Mouse (Mus musculus) embryonic facial prominence, embryonic 14.5 days (tissue): ENCODE measurements at regions not wholly inside any gene's neighbourhood (a gene's known extent, or its start where the extent isn't known, plus 50 kb on each side); places are given as distances from the start of the nearest gene placed in this dataset.

ENCODE experiments used
- ATAC-seq: fragments of 200-750 bp; cut with Nextera tagmentation; 2 replicates; pipeline ENCODE4 v1.8.0; 2017; ENCODE audit warnings: low read depth, moderate number of reproducible peaks, moderate TSS enrichment
- DNase-seq: peaks from one replicate; pipeline ENCODE4 v3.0.0-alpha.2; 2015; ENCODE audit warnings: low spot score
- H3K27ac ChIP-seq: fragments of 300-500 bp; sonication (generic); replicated peaks from 2 replicates; pipeline ENCODE4 v1.5.1; 2014; ENCODE audit warnings: low read depth, mild to moderate bottlenecking, low read length, moderate library complexity
- H3K27me3 ChIP-seq: fragments of 300-500 bp; sonication (generic); replicated peaks from 2 replicates; pipeline ENCODE4 v1.6.1; 2014; ENCODE audit warnings: low read length; ENCODE audit not compliant: control insufficient read depth, insufficient read depth
- H3K36me3 ChIP-seq: fragments of 300-500 bp; sonication (generic); 2 replicates; pipeline ENCODE4 v1.6.1; 2014; ENCODE audit warnings: low read length, mixed read lengths; ENCODE audit not compliant: control insufficient read depth, insufficient read depth
- H3K4me1 ChIP-seq: fragments of 300-500 bp; sonication (generic); 2 replicates; pipeline ENCODE4 v1.6.1; 2014; ENCODE audit warnings: antibody characterized with exemption, low read length; ENCODE audit not compliant: control insufficient read depth, insufficient read depth
- H3K4me2 ChIP-seq: fragments of 300-500 bp; sonication (generic); 2 replicates; pipeline ENCODE4 v1.6.1; 2014; ENCODE audit warnings: low read depth, mild to moderate bottlenecking, low read length, moderate library complexity, mixed read lengths
- H3K4me3 ChIP-seq: fragments of 300-500 bp; sonication (generic); 2 replicates; pipeline ENCODE4 v1.5.1; 2014; ENCODE audit warnings: low read depth, mild to moderate bottlenecking, low read length
- H3K9ac ChIP-seq: fragments of 300-500 bp; sonication (generic); 2 replicates; pipeline ENCODE4 v1.6.1; 2014; ENCODE audit warnings: low read depth, mild to moderate bottlenecking, low read length, moderate library complexity, mixed read lengths
- H3K9me3 ChIP-seq: fragments of 300-500 bp; sonication (generic); 2 replicates; pipeline ENCODE4 v1.6.1; 2016; ENCODE audit warnings: low read length; ENCODE audit not compliant: control insufficient read depth
- WGBS: fragments of 180-500 bp; shearing (Covaris S2); extraction: QIAGEN DNeasy Blood & Tissue Kit; methylation state at CpG from one replicate; pipeline ENCODE4 v1.1.7; 2014; 5-methylcytosine and 5-hydroxymethylcytosine counted together

- no peaks in the 10 kb centered on the region for H3K9me3 ChIP-seq
- no peak overlapping the region for H3K27ac ChIP-seq
- H3K36me3 ChIP-seq, result no peaks in the 10 kb centered on the region
- DNase-seq (no peak), ATAC-seq (no peak)
- no peak overlapping the region for H3K4me2 ChIP-seq
- WGBS, result 51% methylated on average over 4 of the region's 4 CpGs
- no peaks in the 10 kb centered on the region for H3K27me3 ChIP-seq
- no peak overlapping the region for H3K9ac ChIP-seq
- no peak overlapping the region for H3K4me3 ChIP-seq
- no peaks in the 10 kb centered on the region for H3K4me1 ChIP-seq
Measured at GRCm38 (mm10) chr13:107585353-107585752, 458.9 kb upstream of the Smim15 start.

GRCm38 (mm10) chr13:107578968-107579367, 465.3 kb upstream of the Smim15 start:
- DNase-seq (no peak), ATAC-seq (no peak)
- Histone ChIP-seq H3K4me1 (no peaks in the 10 kb centered on the region), H3K27me3 (no peaks in the 10 kb centered on the region), H3K9ac (no peak overlapping the region), H3K36me3 (no peaks in the 10 kb centered on the region), H3K4me3 (no peak overlapping the region), H3K27ac (no peak overlapping the region), H3K9me3 (no peaks in the 10 kb centered on the region), H3K4me2 (no peak overlapping the region)
- 89% methylated on average over 6 of the region's 6 CpGs for WGBS

- no peaks in the 10 kb centered on the region for H3K27me3 ChIP-seq
- no peak for ATAC-seq
- H3K9me3 ChIP-seq, result no peaks in the 10 kb centered on the region
- no peak for DNase-seq
- H3K9ac ChIP-seq, result no peak overlapping the region
- no peaks in the 10 kb centered on the region for H3K36me3 ChIP-seq
- no peaks in the 10 kb centered on the region for H3K4me1 ChIP-seq
- no peak overlapping the region for H3K27ac ChIP-seq
- H3K4me3 ChIP-seq, result no peak overlapping the region
- H3K4me2 ChIP-seq, result no peak overlapping the region
- 75% methylated on average over 8 of the region's 8 CpGs for WGBS
Measured at GRCm38 (mm10) chr13:107577809-107578208, 466.4 kb upstream of the Smim15 start.

GRCm38 (mm10) chr13:107577272-107577671, 467.0 kb upstream of the Smim15 start:
- WGBS, result 71% methylated on average over 4 of the region's 4 CpGs
- Histone ChIP-seq H3K36me3 (no peaks in the 10 kb centered on the region), H3K4me3 (no peak overlapping the region), H3K9ac (no peak overlapping the region), H3K27me3 (no peaks in the 10 kb centered on the region), H3K27ac (no peak overlapping the region), H3K9me3 (no peaks in the 10 kb centered on the region), H3K4me1 (no peaks in the 10 kb centered on the region), H3K4me2 (no peak overlapping the region)
- ATAC-seq (no peak), DNase-seq (no peak)

GRCm38 (mm10) chr13:107576701-107577100, 467.5 kb upstream of the Smim15 start:
- no peaks in the 10 kb centered on the region for H3K27me3 ChIP-seq
- H3K4me2 ChIP-seq, result no peak overlapping the region
- 88% methylated on average over 5 of the region's 5 CpGs for WGBS
- no peak overlapping the region for H3K4me3 ChIP-seq
- ATAC-seq, result no peak
- H3K9me3 ChIP-seq, result no peaks in the 10 kb centered on the region
- H3K36me3 ChIP-seq, result no peaks in the 10 kb centered on the region
- H3K9ac ChIP-seq, result no peak overlapping the region
- H3K4me1 ChIP-seq, result no peaks in the 10 kb centered on the region
- DNase-seq, result no peak
- no peak overlapping the region for H3K27ac ChIP-seq

- no peaks in the 10 kb centered on the region for H3K9me3 ChIP-seq
- H3K27ac ChIP-seq, result no peak overlapping the region
- H3K36me3 ChIP-seq, result no peaks in the 10 kb centered on the region
- H3K27me3 ChIP-seq, result no peaks in the 10 kb centered on the region
- DNase-seq, result no peak
- H3K4me1 ChIP-seq, result no peaks in the 10 kb centered on the region
- 78% methylated on average over 3 of the region's 3 CpGs for WGBS
- H3K9ac ChIP-seq, result no peak overlapping the region
- ATAC-seq, result no peak
- no peak overlapping the region for H3K4me3 ChIP-seq
- H3K4me2 ChIP-seq, result no peak overlapping the region
Measured at GRCm38 (mm10) chr13:107575025-107575424, 469.2 kb upstream of the Smim15 start.

GRCm38 (mm10) chr13:107573499-107574355, 470.5 kb upstream of the Smim15 start:
- Histone ChIP-seq H3K4me2 (no peak overlapping the region), H3K9ac (no peak overlapping the region), H3K27me3 (no peaks in the 10 kb centered on the region), H3K9me3 (no peaks in the 10 kb centered on the region), H3K4me1 (no peaks in the 10 kb centered on the region), H3K27ac (no peak overlapping the region), H3K36me3 (no peaks in the 10 kb centered on the region), H3K4me3 (no peak overlapping the region)
- DNase-seq (peak; percentile 68), ATAC-seq (peak; percentile 47; the same call in 1 of the 2 replicates)
- WGBS, result 77% methylated on average over 9 of the region's 9 CpGs

- ATAC-seq, result no peak
- H3K4me3 ChIP-seq, result no peak overlapping the region
- no peak overlapping the region for H3K9ac ChIP-seq
- no peak overlapping the region for H3K27ac ChIP-seq
- DNase-seq, result no peak
- H3K9me3 ChIP-seq, result no peaks in the 10 kb centered on the region
- H3K27me3 ChIP-seq, result no peaks in the 10 kb centered on the region
- no peak overlapping the region for H3K4me2 ChIP-seq
- H3K36me3 ChIP-seq, result no peaks in the 10 kb centered on the region
- no peaks in the 10 kb centered on the region for H3K4me1 ChIP-seq
- WGBS, result 80% methylated on average over 10 of the region's 10 CpGs
Measured at GRCm38 (mm10) chr13:107571539-107571938, 472.7 kb upstream of the Smim15 start.

- H3K4me2 ChIP-seq, result no peak overlapping the region
- no peaks in the 10 kb centered on the region for H3K4me1 ChIP-seq
- WGBS, result 79% methylated on average over 2 of the region's 2 CpGs
- H3K9ac ChIP-seq, result no peak overlapping the region
- no peak overlapping the region for H3K27ac ChIP-seq
- H3K27me3 ChIP-seq, result no peaks in the 10 kb centered on the region
- no peak for ATAC-seq
- no peak overlapping the region for H3K4me3 ChIP-seq
- H3K9me3 ChIP-seq, result no peaks in the 10 kb centered on the region
- DNase-seq, result no peak
- no peaks in the 10 kb centered on the region for H3K36me3 ChIP-seq
Measured at GRCm38 (mm10) chr13:107569477-107569876, 474.8 kb upstream of the Smim15 start.
